Mouse (Mus musculus): ENCODE measurements at regions not wholly inside any gene's neighbourhood (a gene's known extent, or its start where the extent isn't known, plus 50 kb on each side); places are given as distances from the start of the nearest gene placed in this dataset.

GRCm38 (mm10) chr3:60916411-60916810 lies 86.2 kb upstream of the P2ry1 start:
- no peak for DNase-seq (ENCODE audit: low spot score in 2 of 2)

- DNase-seq (ENCODE audit: low spot score in 2 of 2), result no peak
Observed at GRCm38 (mm10) chr3:60917271-60917670, 85.3 kb upstream of the P2ry1 start.

- DNase-seq (ENCODE audit: low spot score in 2 of 2), result no peak
Observed at GRCm38 (mm10) chr3:60926024-60926547, 76.5 kb upstream of the P2ry1 start.

- no peak for DNase-seq (ENCODE audit: low spot score in 2 of 2)
Observed at GRCm38 (mm10) chr3:60928910-60929309, 73.7 kb upstream of the P2ry1 start.

- DNase-seq (ENCODE audit: low spot score in 2 of 2), result no peak
Observed at GRCm38 (mm10) chr3:60934492-60934891, 68.1 kb upstream of the P2ry1 start.

GRCm38 (mm10) chr3:60941451-60941850 lies 61.1 kb upstream of the P2ry1 start:
- DNase-seq (ENCODE audit: low spot score in 2 of 2), result no peak

GRCm38 (mm10) chr3:60948897-60949296 lies 53.7 kb upstream of the P2ry1 start:
- DNase-seq (ENCODE audit: low spot score in 2 of 2), result no peak
